27 mouse cellular contexts compared by ENCODE assay signal in the genomic region with DNA sequence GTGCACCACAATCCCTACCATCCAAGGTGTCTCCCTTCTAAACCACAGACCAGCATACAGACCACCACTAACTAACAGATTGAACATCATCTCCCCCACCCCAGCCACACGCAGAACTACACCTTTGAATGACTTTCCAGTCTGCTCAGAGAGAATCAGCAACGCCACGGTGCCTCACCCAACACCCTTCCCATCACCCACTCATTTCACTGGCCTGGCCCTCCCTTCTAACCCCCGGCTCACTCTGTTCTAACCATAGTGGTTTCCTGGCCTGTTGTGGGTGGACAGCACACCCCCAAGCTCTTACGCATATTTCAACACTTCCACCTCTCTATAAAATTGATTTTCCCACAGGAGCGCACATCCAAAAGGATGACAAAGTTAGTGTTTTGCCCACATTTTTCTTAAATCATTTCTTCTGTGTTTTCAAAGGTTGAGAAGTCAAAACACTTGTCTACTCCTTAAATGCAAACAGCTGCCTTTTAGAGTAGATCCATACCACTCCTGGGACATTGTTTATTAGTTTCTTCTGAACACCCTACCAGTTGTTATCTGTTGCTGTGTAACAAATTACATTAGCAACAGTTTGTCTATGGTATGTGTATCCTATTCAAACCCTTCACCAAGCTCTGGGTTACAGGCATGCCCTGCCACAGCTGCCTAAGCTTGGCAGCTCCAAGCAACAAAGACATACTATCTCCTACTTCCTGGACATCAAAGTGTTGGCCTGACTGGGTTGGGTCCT.
DNase-seq lines count a peak whose midpoint lies in the region; ATAC-seq and TF ChIP-seq lines count a peak whose summit lies in the region.
"Had no signal": no experiment of that assay in that cellular context is flagged by ENCODE, and none has a peak within 500 bp of the region (broad histone marks: within the 10 kb centered on the region; RNA-seq: fewer than 3 reads in every experiment).

No protein-coding gene starts in this region.

- no peaks in the 10 kb centered on the region for H3K36me3 ChIP-seq in lung, embryonic 14.5 days (ENCODE audit: insufficient read depth)
- no peaks in the 10 kb centered on the region for H3K36me3 ChIP-seq in embryonic facial prominence, embryonic 14.5 days (ENCODE audit: control insufficient read depth, insufficient read depth, low read length)
- H3K36me3 ChIP-seq in limb, embryonic 14.5 days (ENCODE audit: control insufficient read depth, insufficient read depth, low read length): no peaks in the 10 kb centered on the region
- H3K36me3 ChIP-seq in liver, postnatal 0 days (replicated peaks; ENCODE audit: insufficient read depth, low read length): no peaks in the 10 kb centered on the region
- H3K36me3 ChIP-seq: forebrain, embryonic 12.5 days; heart, embryonic 10.5 days; hindbrain, embryonic 13.5 days; liver, embryonic 12.5 days; midbrain, embryonic 13.5 days; neural tube, embryonic 13.5 days had no signal

- no peaks in the 10 kb centered on the region for H3K27me3 ChIP-seq in lung, embryonic 14.5 days (ENCODE audit: insufficient read depth, low read length)
- no peaks in the 10 kb centered on the region for H3K27me3 ChIP-seq in embryonic facial prominence, embryonic 14.5 days (replicated peaks; ENCODE audit: control insufficient read depth, insufficient read depth, low read length)
- H3K27me3 ChIP-seq in limb, embryonic 14.5 days (ENCODE audit: control insufficient read depth, insufficient read depth, low read length): no peaks in the 10 kb centered on the region
- no peaks in the 10 kb centered on the region for H3K27me3 ChIP-seq in liver, postnatal 0 days (ENCODE audit: insufficient read depth, low read length)
- H3K27me3 ChIP-seq: CH12.LX; forebrain, embryonic 12.5 days; hindbrain, embryonic 13.5 days; liver, embryonic 12.5 days; midbrain, embryonic 13.5 days; neural tube, embryonic 13.5 days had no signal

- no peaks in the 10 kb centered on the region for H3K9me3 ChIP-seq in lung, embryonic 14.5 days (ENCODE audit: low read depth, low read length)
- no peaks in the 10 kb centered on the region for H3K9me3 ChIP-seq in embryonic facial prominence, embryonic 14.5 days (ENCODE audit: control insufficient read depth, low read length)
- H3K9me3 ChIP-seq in limb, embryonic 14.5 days (ENCODE audit: control insufficient read depth, low read length): no peaks in the 10 kb centered on the region
- H3K9me3 ChIP-seq in liver, postnatal 0 days (ENCODE audit: low read length): no peaks in the 10 kb centered on the region
- H3K9me3 ChIP-seq: forebrain, embryonic 12.5 days; heart, embryonic 10.5 days; hindbrain, embryonic 13.5 days; liver, embryonic 12.5 days; midbrain, embryonic 13.5 days; neural tube, embryonic 13.5 days had no signal

- no peak overlapping the region for H3K27ac ChIP-seq in lung, embryonic 14.5 days (ENCODE audit: low read depth)
- 0 out of 2 replicates have a peak overlapping the region, but pooled peaks have one; percentile 33 for H3K27ac ChIP-seq in embryonic facial prominence, embryonic 14.5 days (replicated peaks; ENCODE audit: low read depth, low read length)
- H3K27ac ChIP-seq in limb, embryonic 14.5 days (replicated peaks; ENCODE audit: low read depth, low read length): 0 out of 2 replicates have a peak overlapping the region, but pooled peaks have one; percentile 19
- H3K27ac ChIP-seq in liver, postnatal 0 days (ENCODE audit: low read depth): no peak overlapping the region
- H3K27ac ChIP-seq: forebrain, embryonic 12.5 days; heart, embryonic 10.5 days; hindbrain, embryonic 13.5 days; kidney, postnatal 0 days; liver, embryonic 12.5 days; midbrain, embryonic 13.5 days; neural tube, embryonic 13.5 days had no signal

- no peaks in the 10 kb centered on the region for H3K4me1 ChIP-seq in lung, embryonic 14.5 days (ENCODE audit: insufficient read depth)
- H3K4me1 ChIP-seq in embryonic facial prominence, embryonic 14.5 days (ENCODE audit: control insufficient read depth, insufficient read depth, low read length): peaks cover 18% of the 10 kb centered on the region
- peaks cover 18% of the 10 kb centered on the region for H3K4me1 ChIP-seq in limb, embryonic 14.5 days (ENCODE audit: control insufficient read depth, insufficient read depth, low read length)
- no peaks in the 10 kb centered on the region for H3K4me1 ChIP-seq in liver, postnatal 0 days (ENCODE audit: insufficient read depth)
- H3K4me1 ChIP-seq: forebrain, embryonic 12.5 days; hindbrain, embryonic 13.5 days; midbrain, embryonic 13.5 days; neural tube, embryonic 13.5 days had no signal

- no peak overlapping the region for H3K4me3 ChIP-seq in lung, embryonic 14.5 days (ENCODE audit: low read depth, low read length)
- H3K4me3 ChIP-seq in embryonic facial prominence, embryonic 14.5 days (ENCODE audit: low read depth, low read length): no peak overlapping the region
- no peak overlapping the region for H3K4me3 ChIP-seq in limb, embryonic 14.5 days (replicated peaks; ENCODE audit: low read length)
- no peak overlapping the region for H3K4me3 ChIP-seq in liver, postnatal 0 days (ENCODE audit: low read depth, low read length)
- H3K4me3 ChIP-seq: erythroblast, embryonic 14.5 days; forebrain, embryonic 12.5 days; heart, embryonic 10.5 days; hindbrain, embryonic 13.5 days; liver, embryonic 12.5 days; midbrain, embryonic 13.5 days; neural tube, embryonic 13.5 days had no signal

- WGBS in lung, embryonic 14.5 days: 45% methylated on average over 6 of the region's 6 CpGs
- WGBS in embryonic facial prominence, embryonic 14.5 days: 59% methylated on average over 6 of the region's 6 CpGs
- whole genome bisulfite sequencing in limb, embryonic 14.5 days: 67% methylated on average over 6 of the region's 6 CpGs
- 54% methylated on average over 6 of the region's 6 CpGs for WGBS in liver, postnatal 0 days (ENCODE audit: insufficient replicate concordance)

- TF ChIP-seq CTCF in lung, embryonic 14.5 days (IDR thresholded peaks at IDR 0.05; ENCODE audit: low read depth): no peak
- no peak for TF ChIP-seq CTCF in liver, postnatal 0 days (IDR thresholded peaks at IDR 0.05; ENCODE audit: low read depth)

- no peak for TF ChIP-seq EP300 in liver, postnatal 0 days (IDR thresholded peaks at IDR 0.05; ENCODE audit: low read depth)

- peak; percentile 82 for ATAC-seq in lung, embryonic 14.5 days (ENCODE audit: insufficient read depth)
- peak; percentile 73 for ATAC-seq in embryonic facial prominence, embryonic 14.5 days (ENCODE audit: low read depth)
- ATAC-seq in limb, embryonic 14.5 days (ENCODE audit: low FRiP score, low read depth): peak; percentile 87
- ATAC-seq in liver, postnatal 0 days: no peak
- ATAC-seq: forebrain, postnatal 0 days; intestine, embryonic 16.5 days; liver, embryonic 12.5 days; midbrain, embryonic 13.5 days had no signal

- H3K4me2 ChIP-seq in lung, embryonic 14.5 days: no peak overlapping the region
- H3K4me2 ChIP-seq in embryonic facial prominence, embryonic 14.5 days (ENCODE audit: low read depth, low read length): no peak overlapping the region
- no peak overlapping the region for H3K4me2 ChIP-seq in limb, embryonic 14.5 days (replicated peaks; ENCODE audit: low read depth, low read length, severe bottlenecking)
- H3K4me2 ChIP-seq in liver, postnatal 0 days (ENCODE audit: low read depth, low read length): no peak overlapping the region
- H3K4me2 ChIP-seq: forebrain, embryonic 12.5 days; hindbrain, embryonic 13.5 days; liver, embryonic 12.5 days; midbrain, embryonic 13.5 days; neural tube, embryonic 13.5 days had no signal

- H3K9ac ChIP-seq in lung, embryonic 14.5 days: no peak overlapping the region
- H3K9ac ChIP-seq in embryonic facial prominence, embryonic 14.5 days (ENCODE audit: low read depth, low read length): no peak overlapping the region
- H3K9ac ChIP-seq in limb, embryonic 14.5 days (ENCODE audit: low read depth, low read length, severe bottlenecking): no peak overlapping the region
- no peak overlapping the region for H3K9ac ChIP-seq in liver, postnatal 0 days (replicated peaks)
- H3K9ac ChIP-seq: forebrain, embryonic 12.5 days; forebrain, postnatal 0 days; hindbrain, embryonic 13.5 days; liver, embryonic 12.5 days; midbrain, embryonic 13.5 days; neural tube, embryonic 13.5 days had no signal

- no peak for DNase-seq in lung, embryonic 14.5 days
- DNase-seq in lung, postnatal 4 days: no peak
- no peak for DNase-seq in embryonic facial prominence, embryonic 14.5 days (ENCODE audit: low spot score)
- DNase-seq in limb, embryonic 14.5 days (ENCODE audit: low spot score): peak; percentile 41
- DNase-seq in kidney, postnatal 25 days: no peak
- no peak for DNase-seq in liver, postnatal 0 days
- DNase-seq: adrenal gland, postnatal 10 days; cerebellum, adult 11 months; cerebellum, adult 9-10 months; forebrain, postnatal 0 days; gastrocnemius, postnatal 10 days; heart, postnatal 36 days; kidney, adult 8-10 months; layer of hippocampus, postnatal 36 days; left cerebral cortex, postnatal 4 days; lung, adult 18-20 months; lung, postnatal 14 days had no signal

- TF ChIP-seq POLR2A in limb, embryonic 14.5 days (IDR thresholded peaks at IDR 0.05; ENCODE audit: borderline replicate concordance, extremely low read depth, insufficient read depth, insufficient read length): no peak

Comparison
In these comparisons a context has a peak if more than half of its experiments do, and no peak if none do; other contexts are left out.
1. H3K27ac ChIP-seq: peak in embryonic facial prominence, embryonic 14.5 days (single experiment) and limb, embryonic 14.5 days (single experiment); none in lung, embryonic 14.5 days (single experiment) and liver, postnatal 0 days (single experiment).